Mouse (Mus musculus): ENCODE data around the gene Asb15. TPM values are rescaled to one million over a fixed set of nuclear protein-coding genes. Genes with fewer than 3 reads are reported as not detected.

Gene Asb15
- polyA plus RNA-seq, 1 experiment from 2014 or later = not detected

DNA sequence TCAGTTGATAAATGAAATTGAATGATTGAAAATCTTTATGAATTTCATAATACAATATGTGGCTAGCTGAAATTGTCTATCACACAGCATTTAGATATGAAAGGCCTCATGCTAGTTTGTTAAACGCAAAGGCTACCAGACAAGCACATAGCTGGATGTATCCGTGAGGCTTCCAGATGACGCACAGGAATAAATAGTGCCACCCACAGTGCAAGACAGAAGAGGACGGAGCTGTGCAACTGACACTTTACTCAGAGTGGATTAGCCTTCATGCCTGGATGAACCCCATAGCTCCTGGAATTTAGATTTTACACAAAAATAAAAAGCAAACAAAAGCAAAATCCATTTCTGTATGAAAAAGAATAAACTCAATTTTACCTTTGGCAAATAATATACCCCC is 86.0 kb downstream of the Asb15 start:
- no peaks in the 10 kb centered on the region for H3K27me3 ChIP-seq (ENCODE audit: control insufficient read depth, insufficient read depth, low read length)
- H3K4me1 ChIP-seq (ENCODE audit: control insufficient read depth, insufficient read depth, low read length) = no peaks in the 10 kb centered on the region
- H3K36me3 ChIP-seq (ENCODE audit: control insufficient read depth, insufficient read depth, low read length) = peaks cover 4% of the 10 kb centered on the region; the same call in 1 of the 2 replicates
- ATAC-seq (ENCODE audit: insufficient number of reproducible peaks, low FRiP score, low TSS enrichment, low read depth) = no peak
- H3K4me2 ChIP-seq (ENCODE audit: low read depth, severe bottlenecking) = no peak overlapping the region
- no peak overlapping the region for H3K9ac ChIP-seq (ENCODE audit: low read length)
- WGBS = 93% methylated on average over 4 of the region's 4 CpGs
- no peak overlapping the region for H3K4me3 ChIP-seq (ENCODE audit: low read depth, low read length)
- no peak for DNase-seq (ENCODE audit: low spot score)
- no peaks in the 10 kb centered on the region for H3K9me3 ChIP-seq (ENCODE audit: control insufficient read depth, low read length)
- no peak overlapping the region for H3K27ac ChIP-seq (replicated peaks; ENCODE audit: low read depth, low read length)

DNA sequence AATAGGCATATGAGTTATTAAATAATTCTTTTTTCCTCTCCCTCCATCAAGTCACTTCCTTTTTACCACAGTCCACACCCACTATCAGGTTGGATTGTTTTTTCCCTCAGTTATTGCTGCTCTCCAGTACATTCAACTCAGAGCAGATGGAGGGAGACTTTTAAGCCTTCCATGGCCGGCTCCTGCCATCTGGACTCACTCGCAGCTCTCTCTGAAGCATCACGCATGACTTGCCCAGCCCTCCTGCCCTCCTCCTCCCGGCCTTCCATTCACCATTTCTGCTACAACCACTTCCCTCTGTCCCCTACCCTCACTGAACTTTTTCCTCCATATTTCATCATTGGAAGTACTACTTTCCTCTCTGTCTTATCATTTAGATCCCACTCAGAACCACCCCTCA is 88.8 kb downstream of the Asb15 start:
- Histone ChIP-seq H3K4me3 (ENCODE audit: low read depth, low read length) (no peak overlapping the region), H3K4me2 (ENCODE audit: low read depth, severe bottlenecking) (no peak overlapping the region), H3K9ac (ENCODE audit: low read length) (no peak overlapping the region), H3K9me3 (ENCODE audit: control insufficient read depth, low read length) (no peaks in the 10 kb centered on the region), H3K27ac (replicated peaks; ENCODE audit: low read depth, low read length) (no peak overlapping the region), H3K4me1 (ENCODE audit: control insufficient read depth, insufficient read depth, low read length) (no peaks in the 10 kb centered on the region), H3K36me3 (ENCODE audit: control insufficient read depth, insufficient read depth, low read length) (peaks cover 4% of the 10 kb centered on the region; the same call in 1 of the 2 replicates), H3K27me3 (ENCODE audit: control insufficient read depth, insufficient read depth, low read length) (no peaks in the 10 kb centered on the region)
- DNase-seq (ENCODE audit: low spot score) = no peak
- WGBS = 84% methylated on average over 4 of the region's 4 CpGs
- ATAC-seq (ENCODE audit: insufficient number of reproducible peaks, low FRiP score, low TSS enrichment, low read depth) = no peak

- H3K4me3 ChIP-seq (ENCODE audit: low read depth, low read length) = no peak overlapping the region
- 64% methylated on average over 6 of the region's 6 CpGs for WGBS
- no peak overlapping the region for H3K9ac ChIP-seq (ENCODE audit: low read length)
- ATAC-seq (ENCODE audit: insufficient number of reproducible peaks, low FRiP score, low TSS enrichment, low read depth) (peak; percentile 60; the same call in 1 of the 2 replicates), DNase-seq (ENCODE audit: low spot score) (no peak)
- no peaks in the 10 kb centered on the region for H3K27me3 ChIP-seq (ENCODE audit: control insufficient read depth, insufficient read depth, low read length)
- no peak overlapping the region for H3K4me2 ChIP-seq (ENCODE audit: low read depth, severe bottlenecking)
- H3K9me3 ChIP-seq (ENCODE audit: control insufficient read depth, low read length) = no peaks in the 10 kb centered on the region
- no peak overlapping the region for H3K27ac ChIP-seq (replicated peaks; ENCODE audit: low read depth, low read length)
- H3K36me3 ChIP-seq (ENCODE audit: control insufficient read depth, insufficient read depth, low read length) = 0 out of 2 replicates have a peak, but pooled peaks cover 2% of the 10 kb centered on the region
- H3K4me1 ChIP-seq (ENCODE audit: control insufficient read depth, insufficient read depth, low read length) = no peaks in the 10 kb centered on the region
These were observed 91.5 kb downstream of the Asb15 start for GRCm38 (mm10) chr6:24619285-24620045.

DNA sequence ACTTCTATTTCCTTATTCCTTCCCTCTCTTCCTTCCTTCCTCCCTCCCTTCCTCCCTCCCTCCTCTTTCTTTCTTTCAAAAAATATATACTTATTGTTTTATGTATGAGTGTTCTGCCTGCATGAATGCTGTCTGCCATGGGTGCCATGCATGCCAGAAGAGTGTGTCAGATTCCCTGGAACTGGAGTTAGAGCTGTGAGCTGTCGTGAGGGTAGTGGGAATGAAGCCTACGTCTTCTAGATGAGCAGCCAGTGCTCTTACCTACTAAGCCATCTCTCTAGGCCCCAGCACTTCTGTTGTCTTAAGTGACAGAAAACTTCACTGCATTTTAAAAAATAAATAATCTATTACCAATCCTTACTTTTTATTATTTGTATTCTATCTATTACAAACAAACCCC is 93.0 kb downstream of the Asb15 start:
- H3K36me3 ChIP-seq (ENCODE audit: control insufficient read depth, insufficient read depth, low read length) = peaks cover 4% of the 10 kb centered on the region; the same call in 1 of the 2 replicates
- H3K4me1 ChIP-seq (ENCODE audit: control insufficient read depth, insufficient read depth, low read length) = no peaks in the 10 kb centered on the region
- DNase-seq (ENCODE audit: low spot score) (no peak), ATAC-seq (ENCODE audit: insufficient number of reproducible peaks, low FRiP score, low TSS enrichment, low read depth) (no peak)
- no peaks in the 10 kb centered on the region for H3K27me3 ChIP-seq (ENCODE audit: control insufficient read depth, insufficient read depth, low read length)
- no peaks in the 10 kb centered on the region for H3K9me3 ChIP-seq (ENCODE audit: control insufficient read depth, low read length)
- H3K4me2 ChIP-seq (ENCODE audit: low read depth, severe bottlenecking) = no peak overlapping the region
- no peak overlapping the region for H3K9ac ChIP-seq (ENCODE audit: low read length)
- 83% methylated on average over 2 of the region's 2 CpGs for WGBS
- no peak overlapping the region for H3K27ac ChIP-seq (replicated peaks; ENCODE audit: low read depth, low read length)
- H3K4me3 ChIP-seq (ENCODE audit: low read depth, low read length) = no peak overlapping the region

- whole genome bisulfite sequencing = 91% methylated on average over 2 of the region's 2 CpGs
- Histone ChIP-seq H3K4me3 (ENCODE audit: low read depth, low read length) (no peak overlapping the region), H3K36me3 (ENCODE audit: control insufficient read depth, insufficient read depth, low read length) (peaks cover 4% of the 10 kb centered on the region; the same call in 1 of the 2 replicates), H3K27ac (replicated peaks; ENCODE audit: low read depth, low read length) (no peak overlapping the region), H3K9me3 (ENCODE audit: control insufficient read depth, low read length) (no peaks in the 10 kb centered on the region), H3K4me2 (ENCODE audit: low read depth, severe bottlenecking) (no peak overlapping the region), H3K9ac (ENCODE audit: low read length) (no peak overlapping the region), H3K27me3 (ENCODE audit: control insufficient read depth, insufficient read depth, low read length) (no peaks in the 10 kb centered on the region), H3K4me1 (ENCODE audit: control insufficient read depth, insufficient read depth, low read length) (no peaks in the 10 kb centered on the region)
- DNase-seq (ENCODE audit: low spot score) = no peak
- ATAC-seq (ENCODE audit: insufficient number of reproducible peaks, low FRiP score, low TSS enrichment, low read depth) = no peak
These were observed 94.2 kb downstream of the Asb15 start for GRCm38 (mm10) chr6:24622098-24622497.

Other genes with a start within 250 kb of the Asb15 start
- 0.04 TPM in 1 of 2 replicates, not detected in the other for gene Iqub, start 13.1 kb upstream of the Asb15 start, polyA plus RNA-seq (2014; fragmentation: Nextera tagmentation; extraction: Ambion mirVana)
- 281 and 290 TPM in 2 replicates for gene Ndufa5, start 131 bp upstream of the Asb15 start, polyA plus RNA-seq (2014; fragmentation: Nextera tagmentation; extraction: Ambion mirVana)
- gene Lmod2, start 69.6 kb downstream of the Asb15 start, polyA plus RNA-seq (2014; fragmentation: Nextera tagmentation; extraction: Ambion mirVana) = not detected in 2 replicates
- gene Wasl, start 136.9 kb downstream of the Asb15 start, polyA plus RNA-seq (2014; fragmentation: Nextera tagmentation; extraction: Ambion mirVana) = 52.1 and 56.4 TPM in 2 replicates
- not detected in 2 replicates for gene Hyal6, start 205.1 kb downstream of the Asb15 start, polyA plus RNA-seq (2014; fragmentation: Nextera tagmentation; extraction: Ambion mirVana)
- gene Hyal4, start 220.2 kb downstream of the Asb15 start, polyA plus RNA-seq (2014; fragmentation: Nextera tagmentation; extraction: Ambion mirVana) = not detected in 2 replicates